Mouse (Mus musculus) C2C12 (cell line): ENCODE measurements around the gene Scyl2. TPM values are rescaled to one million over a fixed set of nuclear protein-coding genes. Genes with fewer than 3 reads are reported as not detected.

Experiments used
- H3K27me3 ChIP-seq: one replicate; pipeline ENCODE4 v1.6.1; 2011; ENCODE audit not compliant: control insufficient read depth, insufficient read depth, insufficient read length
- H3K36me3 ChIP-seq: one replicate; pipeline ENCODE4 v1.6.1; 2011; ENCODE audit not compliant: control insufficient read depth, insufficient read depth
- H3K4me3 ChIP-seq: one replicate; pipeline ENCODE4 v1.5.1; 2011; ENCODE audit warnings: mild to moderate bottlenecking, control low read depth; ENCODE audit not compliant: poor library complexity, insufficient read depth, severe bottlenecking
- H3K79me2 ChIP-seq: one replicate; pipeline ENCODE4 v1.6.1; 2011; ENCODE audit not compliant: control insufficient read depth, insufficient read depth
- H3K79me3 ChIP-seq: one replicate; pipeline ENCODE4 v1.6.1; 2011; ENCODE audit warnings: low read depth, control low read depth
- H3ac ChIP-seq: one replicate; pipeline ENCODE3; 2011; ENCODE audit warnings: low read depth; ENCODE audit not compliant: control insufficient read depth, insufficient read length
- CEBPB ChIP-seq: IDR thresholded peaks from one replicate; pipeline ENCODE4 v1.6.1; 2011; ENCODE audit warnings: low read depth, mild to moderate bottlenecking, control low read depth, moderate library complexity
- CTCF ChIP-seq: IDR thresholded peaks from one replicate; pipeline ENCODE4 v1.5.1; 2011; ENCODE audit not compliant: control insufficient read depth, insufficient read depth, insufficient read length
- FOSL1 ChIP-seq: IDR thresholded peaks from one replicate; pipeline ENCODE4 v1.8.0; 2011; ENCODE audit warnings: mild to moderate bottlenecking, low read length; ENCODE audit not compliant: poor library complexity, insufficient read depth, severe bottlenecking
- MAX ChIP-seq: IDR thresholded peaks from one replicate; pipeline ENCODE4 v1.6.1; 2011; ENCODE audit warnings: mild to moderate bottlenecking, control low read depth
- MYOD1 ChIP-seq: IDR thresholded peaks from one replicate; pipeline ENCODE4 v1.6.1; 2011; ENCODE audit warnings: low read depth; ENCODE audit not compliant: control insufficient read depth, insufficient read length
- MYOG ChIP-seq: IDR thresholded peaks from one replicate; pipeline ENCODE4 v1.6.1; 2011; ENCODE audit not compliant: control insufficient read depth, insufficient read length; ENCODE audit errors: extremely low read depth
- USF1 ChIP-seq: IDR thresholded peaks from one replicate; pipeline ENCODE4 v1.6.1; 2011; ENCODE audit warnings: low read depth, mild to moderate bottlenecking, control low read depth, moderate library complexity
- polyA plus RNA-seq: library from polyadenylated mRNA; unstranded; fragments of >200 nt; fragmentation: generic; extraction: Trizol; gene quantifications from one replicate; pipeline ENCODE4 v1.2.1, GENCODE M21; 2012; ENCODE audit warnings: missing spikeins

Gene Scyl2
- polyA plus RNA-seq, 1 experiment = 6.7 TPM

DNA sequence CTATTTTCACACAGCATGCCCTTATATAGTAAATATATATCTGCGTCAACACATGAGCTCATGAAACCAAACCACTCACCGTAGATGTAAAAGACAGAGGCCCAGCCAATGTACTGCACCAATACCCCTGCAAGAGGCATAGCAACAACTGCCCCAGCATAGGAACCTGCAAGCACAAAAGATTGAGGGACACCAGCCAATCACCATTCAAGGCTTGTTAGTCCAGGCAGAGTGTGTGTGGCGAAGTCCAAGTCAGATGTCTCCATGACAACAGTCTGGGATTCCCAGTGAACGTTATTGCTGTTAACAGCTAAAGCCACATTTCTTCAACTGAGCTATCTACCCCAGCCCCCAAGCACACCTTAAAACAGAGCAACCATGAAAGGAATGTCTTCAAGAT lies 93.3 kb downstream of the Scyl2 start:
- Histone ChIP-seq H3K27me3 (no peaks in the 10 kb centered on the region), H3K79me2 (no peaks in the 10 kb centered on the region), H3K79me3 (no peaks in the 10 kb centered on the region), H3ac (no peak overlapping the region), H3K36me3 (no peaks in the 10 kb centered on the region), H3K4me3 (no peak overlapping the region)
- TF ChIP-seq FOSL1 = no peak
- no peak for TF ChIP-seq MYOG
- no peak for TF ChIP-seq USF1
- TF ChIP-seq CEBPB = no peak
- TF ChIP-seq CTCF = no peak
- TF ChIP-seq MYOD1 = no peak
- no peak for TF ChIP-seq MAX

DNA sequence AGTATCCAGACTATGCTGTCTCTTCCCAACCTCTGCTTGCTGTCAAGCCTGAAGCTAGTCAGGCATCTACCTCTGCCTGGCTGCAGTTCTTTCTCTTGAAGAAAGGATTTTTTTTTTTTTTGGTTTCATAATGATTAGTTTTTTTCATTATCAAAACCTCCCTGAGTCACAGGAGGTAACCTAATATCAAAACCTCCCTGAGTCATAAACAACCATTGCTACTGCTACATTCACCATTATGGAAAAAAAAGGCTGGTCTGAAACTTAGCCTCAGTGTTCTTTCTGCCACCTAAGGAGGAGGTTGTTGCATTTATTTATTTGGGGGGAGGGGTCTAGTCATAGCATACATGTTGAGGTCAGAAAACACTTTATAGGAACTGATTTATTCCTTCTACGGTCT lies 96.2 kb downstream of the Scyl2 start:
- Histone ChIP-seq H3ac (no peak overlapping the region), H3K27me3 (no peaks in the 10 kb centered on the region), H3K4me3 (no peak overlapping the region), H3K36me3 (no peaks in the 10 kb centered on the region), H3K79me2 (no peaks in the 10 kb centered on the region), H3K79me3 (no peaks in the 10 kb centered on the region)
- no peak for TF ChIP-seq USF1
- no peak for TF ChIP-seq MAX
- no peak for TF ChIP-seq MYOG
- no peak for TF ChIP-seq FOSL1
- no peak for TF ChIP-seq CEBPB
- no peak for TF ChIP-seq MYOD1
- TF ChIP-seq CTCF = no peak

Other genes with a start within 250 kb of the Scyl2 start
- 4.4 TPM for gene Gas2l3, start 242.3 kb downstream of the Scyl2 start, polyA plus RNA-seq
- 0.05 TPM for gene Nr1h4, start 152.7 kb downstream of the Scyl2 start, polyA plus RNA-seq
- 0.01 TPM for gene Slc17a8, start 65.0 kb downstream of the Scyl2 start, polyA plus RNA-seq
- gene Actr6, start 46.0 kb upstream of the Scyl2 start, polyA plus RNA-seq = 4.2 TPM
- gene Uhrf1bp1l, start 58.7 kb upstream of the Scyl2 start, polyA plus RNA-seq = 28.6 TPM
- 0.27 TPM for gene Anks1b, start 187.2 kb upstream of the Scyl2 start, polyA plus RNA-seq